Mouse (Mus musculus) E14TG2a.4 (cell line): ENCODE measurements around the gene Tubg1.
A peak's percentile ranks its signal among the peaks of the same experiment; 100 is the strongest.

ENCODE experiments used
- H3K27me3 ChIP-seq: 2 replicates; pipeline ENCODE4 v1.6.1; 2014; ENCODE audit warnings: low read length, control low read depth; ENCODE audit not compliant: insufficient read depth
- H3K36me3 ChIP-seq: 2 replicates; pipeline ENCODE4 v1.6.1; 2014; ENCODE audit warnings: low read length, control low read depth; ENCODE audit not compliant: insufficient read depth
- H3K4me1 ChIP-seq: replicated peaks from 2 replicates; pipeline ENCODE4 v1.6.1; 2014; ENCODE audit warnings: low read depth, low read length, control low read depth
- H3K4me3 ChIP-seq: replicated peaks from 2 replicates; pipeline ENCODE4 v1.5.1; 2014; ENCODE audit warnings: mild to moderate bottlenecking, low read length
- H3K9me3 ChIP-seq: 2 replicates; pipeline ENCODE4 v1.6.1; 2014; ENCODE audit warnings: low read length, control low read depth
- CTCF ChIP-seq: conservative IDR thresholded peaks from 2 replicates; pipeline ENCODE4 v1.5.1; 2014; ENCODE audit warnings: low read length
- NANOG ChIP-seq: IDR thresholded peaks from 2 replicates; pipeline ENCODE4 v1.6.1; 2014; ENCODE audit warnings: borderline replicate concordance, low read length, mixed read lengths
- POU5F1 ChIP-seq: IDR thresholded peaks from 2 replicates; pipeline ENCODE4 v1.6.1; 2014; ENCODE audit warnings: low read length, borderline replicate concordance

The Tubg1 gene

GRCm38 (mm10) chr11:101130056-101130756, 10.5 kb downstream of the Tubg1 start:
- peaks cover 16% of the 10 kb centered on the region for H3K36me3 ChIP-seq
- H3K4me3 ChIP-seq: no peak overlapping the region
- H3K9me3 ChIP-seq: no peaks in the 10 kb centered on the region

DNA sequence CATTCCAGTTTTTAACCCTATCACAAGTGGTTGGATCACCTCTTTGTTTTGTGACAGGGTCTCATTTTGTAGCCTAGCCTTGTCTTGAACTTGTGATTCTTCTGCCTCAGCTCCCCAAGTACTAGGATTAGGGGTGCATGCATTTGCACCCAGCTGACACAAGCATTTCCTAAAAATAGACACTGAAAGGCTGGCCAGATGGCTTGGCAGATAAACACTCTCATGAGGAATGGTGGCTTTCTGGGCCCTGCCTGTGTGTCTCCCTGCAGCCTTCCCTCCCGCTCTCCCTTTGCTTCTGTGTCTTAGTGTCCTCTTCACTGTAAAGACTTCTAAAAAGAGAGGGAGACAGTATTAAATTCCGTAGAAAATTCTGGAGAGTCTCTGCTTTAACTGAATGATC, 11.4 kb downstream of the Tubg1 start:
- Histone ChIP-seq H3K36me3 (peaks cover 7% of the 10 kb centered on the region), H3K4me1 (peaks cover 20% of the 10 kb centered on the region), H3K4me3 (no peak overlapping the region), H3K27me3 (peaks cover 6% of the 10 kb centered on the region; the same call in 1 of the 2 replicates), H3K9me3 (no peaks in the 10 kb centered on the region)
- TF ChIP-seq POU5F1: no peak
- TF ChIP-seq NANOG: no peak
- no peak for TF ChIP-seq CTCF

More at GRCm38 (mm10) chr11:101130056-101130756, 10.5 kb downstream of the Tubg1 start:
- H3K27me3 ChIP-seq: peaks cover 6% of the 10 kb centered on the region; the same call in 1 of the 2 replicates
- TF ChIP-seq POU5F1: no peak
- H3K4me1 ChIP-seq: peaks cover 20% of the 10 kb centered on the region

DNA sequence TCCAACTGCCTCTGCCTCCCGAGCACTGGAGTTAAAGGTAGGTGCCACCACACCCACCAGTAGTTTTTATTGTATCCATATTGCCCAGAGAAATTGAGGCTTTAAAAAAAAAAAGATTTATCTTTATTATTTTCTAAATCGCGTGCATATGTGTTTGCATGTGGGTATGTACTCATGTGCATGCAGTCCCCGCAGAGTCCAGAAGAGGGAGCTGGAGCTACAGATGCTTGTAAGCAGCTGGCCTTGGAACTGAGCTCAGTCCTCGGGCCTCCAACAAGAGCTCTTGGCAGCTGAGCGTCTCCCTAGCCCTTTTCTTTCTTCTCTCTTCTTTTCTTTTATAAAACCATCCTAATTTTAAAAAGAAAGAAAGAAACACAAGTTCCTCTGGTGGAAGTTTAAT, 12.0 kb downstream of the Tubg1 start:
- peaks cover 1% of the 10 kb centered on the region for H3K36me3 ChIP-seq
- H3K27me3 ChIP-seq: peaks cover 6% of the 10 kb centered on the region; the same call in 1 of the 2 replicates
- TF ChIP-seq CTCF (peak; percentile 96), NANOG (no peak), POU5F1 (no peak)
- peaks cover 20% of the 10 kb centered on the region for H3K4me1 ChIP-seq
- H3K9me3 ChIP-seq: no peaks in the 10 kb centered on the region
- H3K4me3 ChIP-seq: no peak overlapping the region

DNA sequence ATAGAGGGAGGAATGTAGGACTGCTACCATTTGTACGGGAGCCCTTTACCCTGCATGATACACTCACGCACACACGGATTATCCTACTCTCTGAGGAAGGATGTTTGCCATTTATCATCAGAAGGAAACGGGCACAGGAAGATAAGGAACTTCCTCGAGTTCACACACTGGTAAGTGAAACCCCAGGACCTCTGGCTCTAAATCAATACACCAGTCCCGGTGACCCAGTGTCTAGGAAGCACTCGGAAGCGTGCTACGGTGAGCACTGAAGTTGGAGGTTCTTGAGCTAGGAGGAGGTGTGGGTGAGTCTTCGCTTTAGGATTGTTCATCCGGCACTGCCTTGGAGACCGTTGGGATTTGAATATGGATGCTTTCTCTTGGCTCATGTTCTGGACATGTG, 13.3 kb downstream of the Tubg1 start:
- Histone ChIP-seq H3K9me3 (no peaks in the 10 kb centered on the region), H3K27me3 (peaks cover 6% of the 10 kb centered on the region; the same call in 1 of the 2 replicates), H3K4me1 (peaks cover 20% of the 10 kb centered on the region), H3K36me3 (no peaks in the 10 kb centered on the region), H3K4me3 (no peak overlapping the region)
- TF ChIP-seq NANOG (no peak), POU5F1 (no peak), CTCF (no peak)

- Histone ChIP-seq H3K27me3 (peaks cover 7% of the 10 kb centered on the region; the same call in 1 of the 2 replicates), H3K36me3 (no peaks in the 10 kb centered on the region), H3K4me1 (peaks cover 26% of the 10 kb centered on the region), H3K4me3 (no peak overlapping the region), H3K9me3 (no peaks in the 10 kb centered on the region)
- TF ChIP-seq POU5F1 (no peak), CTCF (no peak), NANOG (no peak)
Observed at GRCm38 (mm10) chr11:101134217-101134865, 14.6 kb downstream of the Tubg1 start.

DNA sequence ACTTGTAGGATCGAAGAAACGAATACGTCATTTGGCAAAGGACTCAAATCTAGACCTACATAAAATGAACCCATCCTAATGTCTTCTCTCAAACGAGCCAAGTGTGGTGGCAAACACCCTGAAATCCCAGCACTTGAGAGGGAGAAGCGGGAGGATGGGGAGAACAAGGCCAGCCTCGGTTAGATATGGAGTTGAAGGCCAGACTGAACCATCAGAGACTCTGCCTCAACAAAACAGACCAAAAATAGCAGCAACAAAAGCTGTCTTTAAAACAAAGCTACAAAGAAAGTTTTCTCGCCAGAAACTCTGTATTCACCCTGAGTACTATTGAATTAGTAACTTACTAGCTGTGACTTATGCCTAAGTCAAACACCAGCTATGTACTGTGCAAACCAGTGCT, 17.3 kb downstream of the Tubg1 start:
- Histone ChIP-seq H3K4me3 (no peak overlapping the region), H3K9me3 (no peaks in the 10 kb centered on the region), H3K4me1 (peaks cover 22% of the 10 kb centered on the region), H3K27me3 (peaks cover 12% of the 10 kb centered on the region), H3K36me3 (no peaks in the 10 kb centered on the region)
- TF ChIP-seq CTCF (no peak), NANOG (no peak), POU5F1 (no peak)

- Histone ChIP-seq H3K27me3 (peaks cover 12% of the 10 kb centered on the region), H3K36me3 (no peaks in the 10 kb centered on the region), H3K4me3 (peak overlapping the region; percentile 54), H3K4me1 (peaks cover 26% of the 10 kb centered on the region), H3K9me3 (no peaks in the 10 kb centered on the region)
- TF ChIP-seq NANOG (no peak), CTCF (no peak), POU5F1 (no peak)
Observed at GRCm38 (mm10) chr11:101138536-101139181, 18.9 kb downstream of the Tubg1 start.

DNA sequence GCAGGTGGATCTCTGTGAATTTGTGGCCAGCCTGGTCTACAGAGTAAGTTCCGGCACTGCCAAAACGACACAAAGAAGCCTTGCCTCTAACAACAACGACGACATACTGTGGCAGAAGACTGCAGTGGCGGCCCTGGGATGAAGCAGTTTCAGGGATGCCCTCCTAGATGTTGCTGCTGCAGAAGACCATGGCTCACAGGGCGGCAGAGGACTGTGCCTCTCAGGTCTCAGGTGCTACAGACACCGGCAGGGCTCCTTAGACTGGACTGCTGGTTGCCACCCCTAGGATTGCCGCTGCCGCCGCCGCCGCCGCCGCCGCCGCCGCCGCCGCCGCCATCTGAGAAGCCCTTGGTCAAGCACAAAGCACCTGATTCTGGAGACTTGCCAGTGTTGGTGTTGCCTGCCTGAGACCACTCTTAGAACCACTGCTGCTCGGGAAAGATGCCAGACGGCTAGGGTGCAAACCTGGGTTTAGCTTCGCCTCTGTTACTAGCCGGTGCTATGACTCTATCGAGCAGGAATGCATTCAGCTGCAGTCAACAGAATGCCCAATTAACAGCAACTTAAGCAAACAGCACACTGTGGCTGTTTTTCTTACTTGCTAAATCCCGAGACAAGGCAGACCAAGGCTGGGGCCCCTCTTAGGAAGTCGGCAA, 20.6 kb downstream of the Tubg1 start:
- Histone ChIP-seq H3K36me3 (no peaks in the 10 kb centered on the region), H3K9me3 (no peaks in the 10 kb centered on the region), H3K27me3 (peaks cover 12% of the 10 kb centered on the region), H3K4me1 (peaks cover 28% of the 10 kb centered on the region), H3K4me3 (no peak overlapping the region)
- TF ChIP-seq NANOG (no peak), POU5F1 (no peak), CTCF (no peak)
